Mouse (Mus musculus): ENCODE data around the gene Tnfrsf12a. TPM values are rescaled to one million over a fixed set of nuclear protein-coding genes. Genes with fewer than 3 reads are reported as not detected.

The Tnfrsf12a gene
- polyA plus RNA-seq, 1 experiment, result 1.2 TPM

GRCm38 (mm10) chr17:23645894-23646293 is 31.4 kb downstream of the Tnfrsf12a start:
- H3K4me1 ChIP-seq (ENCODE audit: control insufficient read depth, insufficient read depth, low read length), result peaks cover 14% of the 10 kb centered on the region
- H3K27me3 ChIP-seq (ENCODE audit: control insufficient read depth, insufficient read depth, low read length), result peaks cover 3% of the 10 kb centered on the region; the same call in 1 of the 2 replicates
- no peaks in the 10 kb centered on the region for H3K36me3 ChIP-seq (ENCODE audit: control insufficient read depth, insufficient read depth, low read length)
- H3K4me3 ChIP-seq (ENCODE audit: control insufficient read depth, low read depth, low read length), result no peak overlapping the region
- TF ChIP-seq POLR2A (IDR thresholded peaks at IDR 0.05; ENCODE audit: control insufficient read depth, low read depth, low read length) (no peak), CTCF (IDR thresholded peaks at IDR 0.05; ENCODE audit: control insufficient read depth, insufficient read depth, insufficient replicate concordance, low read depth, low read length) (no peak)
- no peak overlapping the region for H3K27ac ChIP-seq (ENCODE audit: control insufficient read depth, insufficient read depth, low read depth, low read length)

GRCm38 (mm10) chr17:23644613-23645495 is 32.4 kb downstream of the Tnfrsf12a start, which contains the start of gene Mmp25:
Gene Mmp25, minus strand, starts transcription at chr17:23645277.
- Histone ChIP-seq H3K27ac (ENCODE audit: control insufficient read depth, insufficient read depth, low read depth, low read length) (no peak within 1 kb of the TSS), H3K4me3 (ENCODE audit: control insufficient read depth, low read depth, low read length) (peak within 1 kb of the TSS; percentile 32), H3K36me3 (ENCODE audit: control insufficient read depth, insufficient read depth, low read length) (no peaks in the 10 kb centered on the region), H3K4me1 (ENCODE audit: control insufficient read depth, insufficient read depth, low read length) (peaks cover 14% of the 10 kb centered on the region), H3K27me3 (ENCODE audit: control insufficient read depth, insufficient read depth, low read length) (peaks cover 3% of the 10 kb centered on the region; the same call in 1 of the 2 replicates)
- TF ChIP-seq POLR2A (IDR thresholded peaks at IDR 0.05; ENCODE audit: control insufficient read depth, low read depth, low read length) (no peak), CTCF (IDR thresholded peaks at IDR 0.05; ENCODE audit: control insufficient read depth, insufficient read depth, insufficient replicate concordance, low read depth, low read length) (no peak)

- no peak overlapping the region for H3K27ac ChIP-seq (ENCODE audit: control insufficient read depth, insufficient read depth, low read depth, low read length)
- peaks cover 11% of the 10 kb centered on the region for H3K4me1 ChIP-seq (ENCODE audit: control insufficient read depth, insufficient read depth, low read length)
- TF ChIP-seq CTCF (IDR thresholded peaks at IDR 0.05; ENCODE audit: control insufficient read depth, insufficient read depth, insufficient replicate concordance, low read depth, low read length) (no peak), POLR2A (IDR thresholded peaks at IDR 0.05; ENCODE audit: control insufficient read depth, low read depth, low read length) (no peak)
- no peaks in the 10 kb centered on the region for H3K27me3 ChIP-seq (ENCODE audit: control insufficient read depth, insufficient read depth, low read length)
- no peaks in the 10 kb centered on the region for H3K36me3 ChIP-seq (ENCODE audit: control insufficient read depth, insufficient read depth, low read length)
- no peak overlapping the region for H3K4me3 ChIP-seq (ENCODE audit: control insufficient read depth, low read depth, low read length)
Measured at GRCm38 (mm10) chr17:23631241-23631640, 46.0 kb downstream of the Tnfrsf12a start.

- Histone ChIP-seq H3K36me3 (ENCODE audit: control insufficient read depth, insufficient read depth, low read length) (no peaks in the 10 kb centered on the region), H3K27ac (ENCODE audit: control insufficient read depth, insufficient read depth, low read depth, low read length) (no peak overlapping the region), H3K27me3 (ENCODE audit: control insufficient read depth, insufficient read depth, low read length) (no peaks in the 10 kb centered on the region), H3K4me1 (ENCODE audit: control insufficient read depth, insufficient read depth, low read length) (peaks cover 11% of the 10 kb centered on the region), H3K4me3 (ENCODE audit: control insufficient read depth, low read depth, low read length) (peak overlapping the region; percentile 25)
- TF ChIP-seq POLR2A (IDR thresholded peaks at IDR 0.05; ENCODE audit: control insufficient read depth, low read depth, low read length), result no peak
- TF ChIP-seq CTCF (IDR thresholded peaks at IDR 0.05; ENCODE audit: control insufficient read depth, insufficient read depth, insufficient replicate concordance, low read depth, low read length), result peak; percentile 78; the same call in 1 of the 2 replicates
Measured at GRCm38 (mm10) chr17:23630195-23631020, 46.9 kb downstream of the Tnfrsf12a start.

- H3K4me3 ChIP-seq (ENCODE audit: control insufficient read depth, low read depth, low read length), result no peak overlapping the region
- no peaks in the 10 kb centered on the region for H3K27me3 ChIP-seq (ENCODE audit: control insufficient read depth, insufficient read depth, low read length)
- peaks cover 11% of the 10 kb centered on the region for H3K4me1 ChIP-seq (ENCODE audit: control insufficient read depth, insufficient read depth, low read length)
- TF ChIP-seq POLR2A (IDR thresholded peaks at IDR 0.05; ENCODE audit: control insufficient read depth, low read depth, low read length) (no peak), CTCF (IDR thresholded peaks at IDR 0.05; ENCODE audit: control insufficient read depth, insufficient read depth, insufficient replicate concordance, low read depth, low read length) (no peak)
- no peaks in the 10 kb centered on the region for H3K36me3 ChIP-seq (ENCODE audit: control insufficient read depth, insufficient read depth, low read length)
- H3K27ac ChIP-seq (ENCODE audit: control insufficient read depth, insufficient read depth, low read depth, low read length), result no peak overlapping the region
Measured at GRCm38 (mm10) chr17:23627813-23628212, 49.5 kb downstream of the Tnfrsf12a start.

Other genes with a start within 250 kb of the Tnfrsf12a start
- gene Vmn2r117, start 197.8 kb downstream of the Tnfrsf12a start, polyA plus RNA-seq (2012; rRNA removed), result not detected in 2 replicates
- gene Zfp213, start 113.2 kb downstream of the Tnfrsf12a start, polyA plus RNA-seq (2012; rRNA removed), result 3.5 and 3.7 TPM in 2 replicates
- 45.3 and 57.6 TPM in 2 replicates for gene Zfp13, start 78.0 kb downstream of the Tnfrsf12a start, polyA plus RNA-seq (2012; rRNA removed)
- 4.5 and 4.9 TPM in 2 replicates for gene Zscan10, start 76.6 kb downstream of the Tnfrsf12a start, polyA plus RNA-seq (2012; rRNA removed)
- 0.35 and 0.36 TPM in 2 replicates for gene Mmp25, start 32.2 kb downstream of the Tnfrsf12a start, polyA plus RNA-seq (2012; rRNA removed)
- 1.0 and 1.5 TPM in 2 replicates for gene Bicdl2, start 17.0 kb downstream of the Tnfrsf12a start, polyA plus RNA-seq (2012; rRNA removed)
- 54.9 and 64.9 TPM in 2 replicates for gene Hcfc1r1, start 3.9 kb downstream of the Tnfrsf12a start, polyA plus RNA-seq (2012; rRNA removed)
- 9.8 and 9.9 TPM in 2 replicates for gene Thoc6, start 3.6 kb downstream of the Tnfrsf12a start, polyA plus RNA-seq (2012; rRNA removed)
- gene Cldn6, start 1.8 kb upstream of the Tnfrsf12a start, polyA plus RNA-seq (2012; rRNA removed), result 0.16 and 0.19 TPM in 2 replicates
- gene Cldn9, start 6.6 kb upstream of the Tnfrsf12a start, polyA plus RNA-seq (2012; rRNA removed), result 0.27 and 0.72 TPM in 2 replicates
- gene 1520401A03Rik, start 45.3 kb upstream of the Tnfrsf12a start, polyA plus RNA-seq (2012; rRNA removed), result 6.7 and 7.1 TPM in 2 replicates
- gene Pkmyt1, start 48.9 kb upstream of the Tnfrsf12a start, polyA plus RNA-seq (2012; rRNA removed), result 78.6 and 88.6 TPM in 2 replicates
- 0.69 and 0.85 TPM in 2 replicates for gene Paqr4, start 63.4 kb upstream of the Tnfrsf12a start, polyA plus RNA-seq (2012; rRNA removed)
- 0.80 and 0.97 TPM in 2 replicates for gene Kremen2, start 68.4 kb upstream of the Tnfrsf12a start, polyA plus RNA-seq (2012; rRNA removed)
- 155 and 178 TPM in 2 replicates for gene Flywch1, start 94.1 kb upstream of the Tnfrsf12a start, polyA plus RNA-seq (2012; rRNA removed)
- gene Flywch2, start 108.6 kb upstream of the Tnfrsf12a start, polyA plus RNA-seq (2012; rRNA removed), result 11.8 and 14.8 TPM in 2 replicates
- gene Srrm2, start 113.1 kb upstream of the Tnfrsf12a start, polyA plus RNA-seq (2012; rRNA removed), result 259 and 286 TPM in 2 replicates
- 1,587 and 1,813 TPM in 2 replicates for gene Elob, start 151.7 kb upstream of the Tnfrsf12a start, polyA plus RNA-seq (2012; rRNA removed)
- gene Prss33, start 158.6 kb upstream of the Tnfrsf12a start, polyA plus RNA-seq (2012; rRNA removed), result 0.89 and 1.2 TPM in 2 replicates
- gene Prss32, start 166.4 kb upstream of the Tnfrsf12a start, polyA plus RNA-seq (2012; rRNA removed), result 0.30 and 0.36 TPM in 2 replicates
- 12.2 and 13.8 TPM in 2 replicates for gene Prss41, start 166.7 kb upstream of the Tnfrsf12a start, polyA plus RNA-seq (2012; rRNA removed)
- gene Prss21, start 190.6 kb upstream of the Tnfrsf12a start, polyA plus RNA-seq (2012; rRNA removed), result 208 and 246 TPM in 2 replicates
- gene Dcpp1, start 203.4 kb upstream of the Tnfrsf12a start, polyA plus RNA-seq (2012; rRNA removed), result 0.34 and 0.67 TPM in 2 replicates
- gene Dcpp2, start 203.4 kb upstream of the Tnfrsf12a start, polyA plus RNA-seq (2012; rRNA removed), result not detected in 2 replicates
- gene Dcpp3, start 240.0 kb upstream of the Tnfrsf12a start, polyA plus RNA-seq (2012; rRNA removed), result not detected in 2 replicates